Mouse (Mus musculus): ENCODE measurements around the gene Iqce.

- TF ChIP-seq POU5F1 (IDR thresholded peaks at IDR 0.05; ENCODE audit: borderline replicate concordance, low read length) (no peak), CTCF (conservative IDR thresholded peaks at IDR 0.05; ENCODE audit: low read length) (no peak)
These were observed 13.7 kb downstream of the Iqce start for GRCm38 (mm10) chr5:140688434-140688833.

All from E14TG2a.4 (cell line).